Mouse (Mus musculus) kidney, postnatal 25 days (tissue): Measurements from ENCODE around the gene Zfp57.
A peak's percentile ranks its signal among the peaks of the same experiment; 100 is the strongest.
"Not testable (repeated sequence)": the region's sequence is repeated elsewhere in the genome, so short reads cannot be mapped to it uniquely, and the experiment has no call there.

ENCODE experiments used
- DNase-seq, 2 experiments: peaks; one replicate each; pipeline ENCODE4 v3.0.0; 2021; ENCODE audit warnings: mixed read lengths in 2 of 2

The Zfp57 gene

DNA sequence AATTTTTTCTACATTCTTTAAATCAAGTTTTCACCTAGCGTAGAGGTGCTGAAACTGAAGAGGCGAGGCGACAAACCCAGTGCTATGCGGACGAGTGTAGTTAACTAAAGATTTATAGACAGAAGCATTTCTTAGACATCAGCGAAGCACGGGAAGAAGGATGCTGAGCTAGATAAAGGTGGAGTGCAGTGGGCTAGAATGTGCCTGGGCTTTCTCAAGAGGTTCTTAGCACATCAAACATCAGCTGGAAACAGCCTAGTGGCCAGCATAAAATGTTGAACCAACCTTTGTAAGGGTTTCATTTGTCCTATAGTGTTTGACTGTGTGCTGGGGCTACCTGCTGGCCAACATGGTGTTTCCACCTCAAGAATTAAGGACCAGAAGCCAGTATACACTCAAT, at the start of gene Zfp57:
Zfp57 (plus strand) TSS at position 301 of the 400 bp plus-strand sequence.
- no peak for DNase-seq

- DNase-seq: no peak
These were observed 48.3 kb upstream of the Zfp57 start for GRCm38 (mm10) chr17:36952631-36953030.

GRCm38 (mm10) chr17:36953062-36953461, 47.9 kb upstream of the Zfp57 start:
- DNase-seq: no peak

DNA sequence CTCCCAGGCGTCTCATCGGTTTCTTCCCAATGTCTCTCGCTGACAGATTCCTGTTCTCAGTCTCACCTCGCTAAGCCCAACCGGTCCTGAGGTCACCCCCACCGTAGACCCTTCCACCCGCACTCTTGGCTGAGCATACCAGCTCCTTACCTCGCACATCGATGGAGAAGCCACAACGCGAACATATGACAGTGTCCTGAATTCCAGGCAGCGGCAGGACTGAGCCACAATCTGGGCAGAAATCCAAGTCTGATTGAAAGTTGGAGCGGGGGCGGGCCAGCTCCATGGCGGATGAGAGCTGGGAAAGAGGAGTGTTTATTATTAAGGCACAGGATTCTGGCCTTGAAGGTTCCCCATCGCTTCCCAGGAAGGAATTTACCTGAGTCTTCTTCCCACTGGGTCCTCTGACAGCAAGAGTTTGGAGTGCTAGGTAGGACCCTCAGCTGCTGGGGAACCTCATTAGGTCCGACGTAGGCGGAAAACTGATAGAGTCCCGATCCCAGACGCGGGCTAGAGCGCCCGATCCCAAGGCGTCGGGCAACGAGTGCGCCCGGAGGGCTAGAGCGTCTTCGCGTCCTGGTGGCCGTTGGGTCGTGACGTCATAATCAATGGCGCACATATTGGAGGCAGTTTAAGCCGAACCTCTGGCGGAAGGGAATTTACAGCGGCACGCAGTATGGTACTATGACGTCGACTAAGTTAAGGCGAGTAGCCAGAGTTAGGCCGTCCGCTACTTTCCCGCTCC, 42.8 kb upstream of the Zfp57 start, which contains the start of the genes Znrd1 and Znrd1as:
Znrd1 (minus strand) TSS at position 561 of the 745 bp plus-strand sequence.
Znrd1as (plus strand) TSS at position 594 of the 745 bp plus-strand sequence.
- DNase-seq: peak; percentile 96 to 98

DNA sequence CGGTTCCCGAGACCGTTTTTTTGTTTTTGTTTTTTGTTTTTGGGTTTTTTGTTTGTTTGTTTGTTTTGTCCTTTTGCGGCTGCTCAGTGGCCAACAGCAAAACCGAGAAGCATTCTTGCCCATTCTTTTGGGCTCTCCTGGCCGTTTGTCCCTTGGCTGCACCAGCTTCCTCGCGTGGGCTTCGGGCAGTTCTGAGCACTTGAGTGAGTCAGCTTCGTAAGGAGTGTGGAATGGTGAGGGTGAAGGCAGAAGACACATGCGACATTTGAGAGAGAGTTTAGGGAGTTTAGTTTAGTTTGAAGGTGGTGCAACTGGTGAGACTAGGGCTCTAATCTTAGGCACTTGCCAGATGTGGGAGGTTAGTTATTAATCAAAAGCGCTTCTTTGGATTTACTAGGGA, 42.1 kb upstream of the Zfp57 start:
- DNase-seq: no peak

GRCm38 (mm10) chr17:36961125-36961524, 39.8 kb upstream of the Zfp57 start:
- no peak for DNase-seq

DNA sequence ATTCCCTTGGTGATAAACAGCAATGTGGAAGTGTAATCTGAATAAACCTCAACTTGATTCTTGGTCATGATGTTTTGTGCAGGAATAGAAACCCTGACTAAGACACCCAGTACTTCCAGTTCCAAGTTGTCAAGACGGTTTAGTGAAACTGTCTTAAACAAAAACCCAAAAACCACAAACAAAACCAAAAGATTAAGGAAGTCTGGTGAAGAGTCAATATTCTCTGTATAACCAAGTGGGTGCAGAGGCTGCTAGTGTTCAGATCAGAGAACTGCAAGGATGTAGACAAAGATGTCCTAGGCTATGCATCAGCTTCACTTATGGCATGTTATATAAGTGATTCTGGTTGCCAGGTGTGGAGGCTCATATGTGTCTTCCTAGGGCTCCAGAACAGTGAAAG, 34.1 kb upstream of the Zfp57 start:
- DNase-seq: no peak

GRCm38 (mm10) chr17:36970316-36970890, 30.6 kb upstream of the Zfp57 start:
- DNase-seq: no peak

- DNase-seq: no peak
These were observed 29.7 kb upstream of the Zfp57 start for GRCm38 (mm10) chr17:36971172-36971850.

DNA sequence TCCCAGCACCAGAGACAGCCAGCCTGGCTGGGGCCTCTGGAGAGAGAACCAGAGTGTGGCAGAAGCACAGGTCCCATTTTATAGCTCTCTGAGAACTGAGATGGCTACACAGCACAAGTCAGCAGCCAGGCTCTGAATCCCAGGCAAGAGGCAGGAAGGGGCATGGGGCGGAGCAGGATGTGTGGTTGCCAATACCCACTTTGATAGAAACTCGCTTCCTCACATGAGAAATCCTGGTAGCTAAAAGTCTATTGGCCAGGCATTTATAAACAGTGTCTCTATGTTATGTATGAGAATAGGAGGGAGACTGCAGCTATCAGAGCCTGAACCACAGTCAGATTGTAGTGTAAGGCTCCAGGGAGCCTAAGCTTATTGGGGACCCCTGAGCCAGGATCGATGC, 28.2 kb upstream of the Zfp57 start:
- no peak for DNase-seq

GRCm38 (mm10) chr17:36973271-36973787, 27.6 kb upstream of the Zfp57 start:
- no peak for DNase-seq

DNA sequence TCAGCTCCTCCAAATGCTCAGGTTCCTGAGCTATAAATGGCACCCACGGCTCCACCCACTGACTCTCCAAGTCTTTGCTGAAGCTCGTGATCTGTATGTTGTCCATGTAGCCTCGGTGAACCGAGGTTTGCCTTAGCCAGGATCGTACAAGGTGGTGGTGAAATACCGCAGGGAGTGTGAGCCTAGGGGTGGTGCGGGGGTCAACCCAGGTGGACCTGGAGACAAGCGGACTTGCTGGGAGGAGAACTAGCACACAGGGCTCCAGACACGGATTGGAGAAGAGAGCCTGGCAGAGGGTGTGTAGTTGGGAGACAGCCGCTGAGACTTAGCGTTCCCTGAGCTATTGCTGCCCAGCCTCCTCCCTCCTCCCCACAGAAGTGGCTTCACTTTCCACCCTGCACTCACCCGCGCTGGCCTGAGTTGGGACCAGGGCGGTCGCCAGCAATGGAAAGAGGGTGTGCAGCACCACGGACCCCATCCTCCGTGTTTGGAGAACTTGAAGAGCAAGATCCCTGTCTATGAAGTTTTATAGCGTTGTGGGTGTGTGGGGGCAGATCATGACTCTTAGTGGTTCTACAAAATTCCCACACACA, 19.6 kb upstream of the Zfp57 start, which contains the start of gene 2410137M14Rik:
2410137M14Rik (minus strand) TSS at position 17 of the 593 bp plus-strand sequence.
- DNase-seq: no peak

DNA sequence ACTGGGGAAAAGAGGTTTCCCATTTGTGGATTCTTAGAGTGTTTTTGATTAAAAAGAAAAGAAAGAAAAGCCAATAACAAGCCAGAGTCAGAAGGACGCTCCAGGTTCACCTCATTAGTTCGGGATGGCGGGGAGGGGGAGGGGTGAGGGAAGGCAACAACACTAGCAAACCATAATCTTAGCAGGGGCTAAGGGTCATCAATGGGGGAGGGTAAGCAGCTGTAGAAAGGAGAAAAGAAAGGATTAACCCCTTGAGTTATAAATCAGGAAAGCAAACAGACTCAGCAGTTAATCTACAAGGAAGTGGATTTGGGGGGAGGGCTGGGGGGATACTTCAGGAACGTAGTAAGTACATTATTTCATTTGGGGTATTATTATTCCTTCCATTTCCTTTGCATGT, 19.1 kb upstream of the Zfp57 start:
- no peak for DNase-seq

- DNase-seq: no peak
These were observed 18.5 kb upstream of the Zfp57 start for GRCm38 (mm10) chr17:36982253-36983155.

GRCm38 (mm10) chr17:36988475-36988874, 12.5 kb upstream of the Zfp57 start:
- DNase-seq: no peak

DNA sequence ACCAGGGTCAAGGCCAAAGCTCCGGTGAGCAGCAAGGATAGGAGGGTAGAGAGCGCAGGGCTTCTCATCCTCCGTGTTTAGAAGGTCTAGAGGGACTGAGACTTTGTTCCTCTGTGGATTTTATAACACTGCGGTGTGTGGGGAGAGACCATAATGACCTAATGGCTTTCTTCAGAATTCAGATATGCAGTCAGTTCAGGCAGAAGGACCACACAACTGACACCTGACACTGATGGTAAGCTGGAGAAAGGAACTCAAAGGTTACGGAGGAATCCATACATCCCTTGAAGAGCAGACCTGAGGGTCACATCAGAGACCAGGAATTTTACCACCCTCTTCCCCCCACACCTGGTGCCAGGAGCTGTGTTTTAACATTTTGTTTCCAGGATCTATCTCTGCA, 11.5 kb upstream of the Zfp57 start, which contains the start of gene H2-M5:
H2-M5 (minus strand) TSS at position 101 of the 400 bp plus-strand sequence.
- no peak for DNase-seq

GRCm38 (mm10) chr17:36990630-36991029, 10.3 kb upstream of the Zfp57 start:
- not testable (repeated sequence) for DNase-seq

- no peak for DNase-seq
These were observed 8.4 kb upstream of the Zfp57 start for GRCm38 (mm10) chr17:36992336-36993104.

DNA sequence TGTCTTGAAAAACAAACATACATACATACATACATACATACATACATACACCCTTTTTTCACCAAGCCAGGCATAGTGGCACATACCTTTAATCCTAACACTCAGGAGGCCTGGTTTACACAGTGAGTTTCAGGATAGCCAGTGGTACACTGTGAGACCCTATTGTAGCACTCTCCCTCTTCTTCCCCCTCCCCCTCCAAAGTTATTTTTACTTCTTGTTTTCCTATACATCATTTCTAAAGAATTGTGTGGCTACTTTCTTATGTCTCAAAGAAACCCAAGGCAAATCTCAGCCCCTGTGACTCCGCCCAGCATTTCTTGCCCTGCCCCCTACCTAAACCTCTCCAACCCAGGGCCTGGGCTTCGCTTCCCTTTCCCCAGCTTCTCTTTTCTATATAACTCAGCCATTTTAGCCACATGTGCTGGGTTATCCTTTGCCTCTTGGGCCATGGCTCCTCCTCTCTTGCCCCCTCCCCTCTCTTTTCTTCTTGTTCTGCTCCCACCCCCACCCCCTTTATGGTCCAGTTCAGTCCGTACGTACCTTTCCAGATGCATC, 7.1 kb upstream of the Zfp57 start:
- no peak for DNase-seq

DNA sequence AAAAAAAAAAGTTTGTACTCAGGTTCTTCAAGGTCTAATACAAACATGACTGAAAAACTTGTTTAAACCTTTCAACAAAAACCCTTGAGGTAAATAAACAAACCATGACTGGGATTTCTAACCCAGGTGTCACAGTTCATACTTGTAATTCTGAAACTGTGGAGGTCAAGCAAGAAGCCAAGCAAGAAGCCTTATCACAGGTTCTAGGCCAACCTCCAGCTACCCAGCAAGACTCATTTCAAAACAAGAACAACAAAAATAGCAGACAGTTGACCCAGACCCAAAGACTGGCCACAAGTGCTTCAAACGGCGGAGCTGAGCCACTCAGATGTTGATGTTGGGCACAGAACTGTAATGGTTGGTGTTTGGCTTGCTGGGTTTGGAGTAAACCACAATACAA, 6.4 kb upstream of the Zfp57 start:
- no peak for DNase-seq

DNA sequence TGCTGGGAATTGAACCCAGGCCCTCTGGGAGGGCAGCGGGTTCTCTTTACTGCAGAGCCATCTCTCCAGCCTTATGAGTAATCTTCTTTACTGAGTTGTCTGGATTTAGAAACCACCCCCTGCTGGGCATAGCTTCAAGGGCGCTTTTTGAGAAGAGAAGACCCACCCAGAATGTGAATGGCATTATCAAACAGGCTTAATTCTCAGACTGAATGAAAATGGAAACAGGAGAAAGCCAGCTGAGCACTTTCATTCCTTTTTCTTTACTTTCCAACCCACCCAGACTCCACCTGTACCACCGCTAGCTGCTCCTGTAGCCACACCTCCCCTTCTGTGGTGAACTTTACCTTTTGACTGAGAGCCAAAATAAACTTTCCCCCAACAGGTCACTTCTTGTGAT, 5.5 kb upstream of the Zfp57 start:
- no peak for DNase-seq
